Mouse (Mus musculus) heart, postnatal 0 days (tissue): ENCODE measurements around the gene Olfr829.

Source experiments
- CTCF ChIP-seq: IDR thresholded peaks from 2 replicates; pipeline ENCODE4 v1.5.1; 2016; ENCODE audit warnings: antibody characterized with exemption, control low read depth, low read depth
- EP300 ChIP-seq: IDR thresholded peaks from 2 replicates; pipeline ENCODE4 v1.6.1; 2016; ENCODE audit warnings: antibody characterized with exemption, low read depth

DNA sequence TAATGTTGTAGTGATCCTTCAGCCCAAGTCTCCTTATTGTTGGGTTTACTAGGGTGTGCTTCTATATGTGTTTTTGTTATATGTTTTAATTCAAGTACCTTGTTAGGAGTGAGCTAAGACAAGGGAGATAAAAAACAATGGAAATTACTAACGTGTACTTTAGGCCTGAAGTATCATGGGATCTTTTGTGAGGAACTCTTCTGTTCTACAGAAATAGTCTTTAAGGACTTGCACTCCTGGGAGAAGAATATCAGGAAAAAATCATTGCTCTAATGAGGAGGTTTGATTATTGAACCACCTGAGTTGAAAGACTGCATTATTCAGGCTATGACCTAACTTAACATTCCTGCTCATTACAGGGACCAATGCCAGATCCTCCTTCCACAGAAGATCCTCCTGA, at the start of gene Olfr829:
- no peak for TF ChIP-seq CTCF
- no peak for TF ChIP-seq EP300
